Mouse (Mus musculus): ENCODE data around the gene Ankrd11. TPM values are rescaled to one million over a fixed set of nuclear protein-coding genes. Genes with fewer than 3 reads are reported as not detected.

Ankrd11 gene
- polyA plus RNA-seq (2012; rRNA removed), result 48.7 and 67.5 TPM in 2 replicates

DNA sequence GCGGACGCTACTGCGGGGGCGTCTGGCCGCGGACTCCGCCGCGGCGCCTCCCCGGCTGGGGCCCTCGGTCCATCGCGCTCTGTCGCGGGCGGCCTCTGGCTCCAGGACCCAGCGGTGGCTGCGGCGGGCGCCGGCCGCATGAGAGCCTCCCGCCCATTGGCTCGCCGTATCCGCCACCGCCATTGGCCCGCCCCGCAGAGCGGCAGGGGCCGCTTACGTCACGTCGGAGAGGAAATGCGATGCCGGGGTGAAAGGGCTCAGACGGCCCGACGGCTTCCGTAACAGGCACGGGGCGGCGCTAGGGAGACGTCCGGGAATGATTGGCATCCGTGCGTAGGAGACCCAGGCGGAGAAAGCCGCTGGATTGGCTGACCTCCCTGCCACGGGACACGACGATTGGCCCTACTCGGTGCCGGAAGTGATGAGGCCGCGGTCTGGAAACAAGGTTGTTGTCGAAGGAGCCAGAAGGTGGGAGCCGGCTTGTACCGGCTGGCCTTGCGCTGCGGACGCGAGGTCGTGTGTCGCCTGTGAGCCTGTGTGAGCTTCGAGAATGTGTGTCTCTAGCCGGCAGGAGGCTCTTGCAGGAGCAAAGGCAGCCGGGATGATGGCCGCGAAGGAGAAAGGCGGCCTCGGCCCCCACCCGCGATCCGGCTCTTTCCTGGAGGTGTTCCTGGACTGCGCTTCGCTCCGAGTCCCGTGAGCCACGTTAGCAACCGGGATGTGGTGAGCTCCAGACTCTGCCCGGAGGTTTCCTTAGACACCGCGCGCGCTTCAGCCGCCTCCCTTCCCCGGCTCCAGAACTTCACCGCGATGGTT is at the start of gene Ankrd11:
Ankrd11 (minus strand) TSS at position 120 of the 816 bp plus-strand sequence.
- TF ChIP-seq POLR2A (IDR thresholded peaks at IDR 0.05; ENCODE audit: borderline replicate concordance, extremely low read depth, low read depth, low read length) (peak; percentile 99), CTCF (IDR thresholded peaks at IDR 0.05; ENCODE audit: insufficient read depth, low read length) (no peak)
- WGBS, result under 1% methylated on average over 91 of the region's 91 CpGs
- DNase-seq, result peak; percentile 99
- H3K4me3 ChIP-seq (replicated peaks; ENCODE audit: extremely low read depth, low read depth, low read length), result peak within 1 kb of the TSS; percentile 87
- peaks cover 18% of the 10 kb centered on the region for H3K4me1 ChIP-seq (ENCODE audit: control insufficient read depth, insufficient read depth, low read length)

DNA sequence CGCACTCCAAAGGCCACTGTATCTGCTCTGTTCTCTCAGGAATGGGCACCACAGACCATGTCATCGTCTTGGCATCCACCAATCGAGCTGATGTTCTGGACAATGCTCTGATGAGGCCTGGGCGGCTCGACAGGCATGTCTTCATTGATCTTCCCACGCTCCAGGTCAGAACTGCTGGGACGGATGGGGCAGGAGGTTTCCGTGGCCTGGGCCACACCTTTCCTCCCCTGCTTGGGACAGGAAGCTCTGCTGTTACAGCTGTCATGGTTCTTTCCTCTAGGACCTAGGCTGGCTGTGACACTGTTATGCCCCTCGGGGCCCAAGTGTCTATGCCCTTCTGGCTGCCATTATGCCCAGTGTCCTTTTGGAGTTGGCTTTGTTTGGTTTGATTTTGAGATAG is 45.2 kb upstream of the Ankrd11 start:
- no peak for DNase-seq
- Histone ChIP-seq H3K4me3 (replicated peaks; ENCODE audit: extremely low read depth, low read depth, low read length) (no peak overlapping the region), H3K4me1 (ENCODE audit: control insufficient read depth, insufficient read depth, low read length) (no peaks in the 10 kb centered on the region)
- TF ChIP-seq CTCF (IDR thresholded peaks at IDR 0.05; ENCODE audit: insufficient read depth, low read length) (no peak), POLR2A (IDR thresholded peaks at IDR 0.05; ENCODE audit: borderline replicate concordance, extremely low read depth, low read depth, low read length) (no peak)
- WGBS, result 47% methylated on average over 9 of the region's 9 CpGs

- TF ChIP-seq CTCF (IDR thresholded peaks at IDR 0.05; ENCODE audit: insufficient read depth, low read length) (no peak), POLR2A (IDR thresholded peaks at IDR 0.05; ENCODE audit: borderline replicate concordance, extremely low read depth, low read depth, low read length) (no peak)
- 88% methylated on average over 12 of the region's 12 CpGs for WGBS
- DNase-seq, result no peak
Measured at GRCm38 (mm10) chr8:123083610-123084009, 41.5 kb upstream of the Ankrd11 start.

GRCm38 (mm10) chr8:123082993-123083392 is 40.9 kb upstream of the Ankrd11 start:
- 91% methylated on average over 6 of the region's 6 CpGs for WGBS
- Histone ChIP-seq H3K4me1 (ENCODE audit: control insufficient read depth, insufficient read depth, low read length) (no peaks in the 10 kb centered on the region), H3K4me3 (replicated peaks; ENCODE audit: extremely low read depth, low read depth, low read length) (no peak overlapping the region)
- TF ChIP-seq CTCF (IDR thresholded peaks at IDR 0.05; ENCODE audit: insufficient read depth, low read length) (no peak), POLR2A (IDR thresholded peaks at IDR 0.05; ENCODE audit: borderline replicate concordance, extremely low read depth, low read depth, low read length) (no peak)
- no peak for DNase-seq

More at GRCm38 (mm10) chr8:123083610-123084009, 41.5 kb upstream of the Ankrd11 start:
- H3K4me3 ChIP-seq (replicated peaks; ENCODE audit: extremely low read depth, low read depth, low read length), result no peak overlapping the region
- no peaks in the 10 kb centered on the region for H3K4me1 ChIP-seq (ENCODE audit: control insufficient read depth, insufficient read depth, low read length)

DNA sequence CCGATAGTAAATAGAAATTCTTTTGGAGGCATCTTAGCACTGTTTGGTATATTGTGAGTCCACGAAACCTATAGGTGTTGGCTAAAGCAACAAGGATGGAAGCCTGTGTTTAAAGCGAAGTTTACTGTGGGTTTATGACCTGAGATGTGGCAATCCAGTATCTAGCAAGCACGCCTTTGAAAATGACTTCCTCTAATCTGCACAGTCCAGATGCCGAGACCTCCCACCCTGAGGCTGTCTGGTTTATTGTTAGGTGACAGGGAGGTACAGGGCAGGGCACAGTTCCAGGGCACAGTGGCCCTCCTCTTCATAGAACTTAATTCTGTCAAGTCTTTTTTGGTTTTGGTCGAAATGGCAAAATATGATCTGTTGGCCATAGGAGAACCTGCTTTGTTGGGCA is 35.1 kb upstream of the Ankrd11 start:
- no peak for DNase-seq
- TF ChIP-seq CTCF (IDR thresholded peaks at IDR 0.05; ENCODE audit: insufficient read depth, low read length) (no peak), POLR2A (IDR thresholded peaks at IDR 0.05; ENCODE audit: borderline replicate concordance, extremely low read depth, low read depth, low read length) (no peak)
- no peak overlapping the region for H3K4me3 ChIP-seq (replicated peaks; ENCODE audit: extremely low read depth, low read depth, low read length)
- no peaks in the 10 kb centered on the region for H3K4me1 ChIP-seq (ENCODE audit: control insufficient read depth, insufficient read depth, low read length)
- WGBS, result 85% methylated on average over 6 of the region's 6 CpGs

DNA sequence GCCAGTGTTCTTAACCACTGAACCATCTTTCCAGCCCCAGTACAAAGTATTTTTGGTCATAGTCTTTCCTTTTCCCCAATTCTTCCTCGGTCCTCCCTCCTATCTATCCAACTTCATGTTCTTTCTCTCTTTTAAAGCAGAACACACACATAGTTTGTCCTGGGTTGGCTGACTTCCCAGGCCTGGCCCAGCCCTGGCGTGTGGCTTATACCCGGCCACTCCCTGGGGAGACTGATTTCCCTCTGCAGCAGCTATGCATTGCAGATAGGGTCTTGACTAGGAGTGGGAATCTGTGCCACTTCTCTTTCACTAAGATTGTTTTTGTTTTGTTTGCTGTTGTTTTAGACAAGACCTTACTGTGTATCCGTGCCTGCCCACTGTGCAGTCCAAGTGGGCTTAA is 29.1 kb upstream of the Ankrd11 start:
- peaks cover under 1% of the 10 kb centered on the region for H3K4me1 ChIP-seq (ENCODE audit: control insufficient read depth, insufficient read depth, low read length)
- H3K4me3 ChIP-seq (replicated peaks; ENCODE audit: extremely low read depth, low read depth, low read length), result no peak overlapping the region
- TF ChIP-seq POLR2A (IDR thresholded peaks at IDR 0.05; ENCODE audit: borderline replicate concordance, extremely low read depth, low read depth, low read length) (no peak), CTCF (IDR thresholded peaks at IDR 0.05; ENCODE audit: insufficient read depth, low read length) (no peak)
- no peak for DNase-seq
- WGBS, result 38% methylated on average over 4 of the region's 4 CpGs

DNA sequence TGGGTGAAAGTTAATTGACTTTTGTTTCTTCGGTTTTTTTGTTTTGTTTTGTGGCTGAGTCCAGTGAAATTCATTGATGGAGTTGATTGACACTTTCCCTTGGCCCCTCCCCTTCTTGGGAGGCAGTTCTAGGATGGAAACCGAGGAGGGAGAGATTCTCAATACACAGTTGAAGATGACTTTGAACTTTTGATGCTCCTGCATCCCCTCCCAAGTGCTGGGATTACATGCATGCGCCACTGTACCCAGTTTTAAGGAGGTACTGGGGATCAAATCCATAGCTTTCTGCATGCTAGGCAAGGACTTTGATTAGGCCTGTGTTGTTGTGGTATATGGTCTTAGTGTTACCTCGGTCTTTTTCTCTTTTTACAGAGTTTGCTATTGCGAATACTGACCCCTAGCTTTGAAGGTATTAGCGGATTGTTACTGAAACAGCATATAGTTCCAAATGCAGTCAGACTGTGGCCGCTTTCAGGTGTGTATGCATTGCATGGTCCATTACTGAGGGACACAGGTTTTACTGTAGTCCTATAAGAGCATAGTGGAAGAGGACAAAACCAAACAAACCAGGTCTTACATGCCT is 24.1 kb upstream of the Ankrd11 start:
- peaks cover 8% of the 10 kb centered on the region for H3K4me1 ChIP-seq (ENCODE audit: control insufficient read depth, insufficient read depth, low read length)
- peak overlapping the region; percentile 83 for H3K4me3 ChIP-seq (replicated peaks; ENCODE audit: extremely low read depth, low read depth, low read length)
- 27% methylated on average over 7 of the region's 7 CpGs for WGBS
- TF ChIP-seq POLR2A (IDR thresholded peaks at IDR 0.05; ENCODE audit: borderline replicate concordance, extremely low read depth, low read depth, low read length) (no peak), CTCF (IDR thresholded peaks at IDR 0.05; ENCODE audit: insufficient read depth, low read length) (no peak)
- no peak for DNase-seq

GRCm38 (mm10) chr8:123065214-123066100 is 23.4 kb upstream of the Ankrd11 start:
- H3K4me3 ChIP-seq (replicated peaks; ENCODE audit: extremely low read depth, low read depth, low read length), result peak overlapping the region; percentile 83
- peak; percentile 97; the same call in 1 of the 2 replicates for TF ChIP-seq POLR2A (IDR thresholded peaks at IDR 0.05; ENCODE audit: borderline replicate concordance, extremely low read depth, low read depth, low read length)
- peak; percentile 41; the same call in 1 of the 2 replicates for TF ChIP-seq CTCF (IDR thresholded peaks at IDR 0.05; ENCODE audit: insufficient read depth, low read length)
- WGBS, result under 1% methylated on average over 83 of the region's 84 CpGs
- H3K4me1 ChIP-seq (ENCODE audit: control insufficient read depth, insufficient read depth, low read length), result peaks cover 8% of the 10 kb centered on the region
- DNase-seq, result peak; percentile 92

DNA sequence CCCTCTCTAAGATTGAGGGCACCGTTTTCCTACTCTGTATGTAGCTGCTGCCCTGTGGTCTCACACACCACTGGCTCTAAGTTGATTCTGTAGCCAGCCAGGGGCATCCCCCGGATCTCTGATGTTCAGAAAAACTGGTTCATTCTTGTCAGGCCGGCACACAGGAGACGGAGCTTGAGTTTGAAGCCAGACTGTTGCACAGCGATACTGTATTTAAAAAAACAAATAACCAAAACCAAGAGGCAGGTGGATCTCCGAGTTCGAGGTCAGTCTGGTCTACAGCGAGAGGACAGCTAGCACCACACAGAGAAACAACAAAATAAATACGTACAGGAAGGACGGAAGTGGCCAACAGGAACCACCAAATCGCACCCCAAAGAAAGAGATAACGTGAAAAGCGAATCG is 22.7 kb upstream of the Ankrd11 start:
- H3K4me1 ChIP-seq (ENCODE audit: control insufficient read depth, insufficient read depth, low read length), result peaks cover 8% of the 10 kb centered on the region
- under 1% methylated on average over 14 of the region's 14 CpGs for WGBS
- peak overlapping the region; percentile 83 for H3K4me3 ChIP-seq (replicated peaks; ENCODE audit: extremely low read depth, low read depth, low read length)
- no peak for DNase-seq
- TF ChIP-seq CTCF (IDR thresholded peaks at IDR 0.05; ENCODE audit: insufficient read depth, low read length) (no peak), POLR2A (IDR thresholded peaks at IDR 0.05; ENCODE audit: borderline replicate concordance, extremely low read depth, low read depth, low read length) (no peak)
